Mouse (Mus musculus) heart, embryonic 14.5 days (tissue): ENCODE measurements around the gene Pik3r1. TPM values are rescaled to one million over a fixed set of nuclear protein-coding genes. Genes with fewer than 3 reads are reported as not detected.
A peak's percentile ranks its signal among the peaks of the same experiment; 100 is the strongest.

ENCODE experiments used
- ATAC-seq: fragments of 200-750 bp; cut with Nextera tagmentation; 2 replicates; pipeline ENCODE4 v1.8.0; 2017; ENCODE audit warnings: low read depth, moderate TSS enrichment; ENCODE audit not compliant: insufficient number of reproducible peaks, insufficient read depth, low FRiP score
- H3K27ac ChIP-seq, 2 experiments: fragments of 200-500 bp in 1 of 2; fragments of 300-500 bp in 1 of 2; sonication (generic) in 1 of 2; replicated peaks in 1 of 2; 2 replicates each; pipeline ENCODE4 v1.5.1; 2012 to 2014; ENCODE audit warnings: low read depth in 2 of 2, low read length in 2 of 2, control low read depth in 1 of 2, mild to moderate bottlenecking in 1 of 2, mixed read lengths in 1 of 2; ENCODE audit not compliant: control insufficient read depth in 1 of 2, insufficient read depth in 1 of 2
- H3K27me3 ChIP-seq: fragments of 300-500 bp; sonication (generic); 2 replicates; pipeline ENCODE4 v1.6.1; 2014; ENCODE audit warnings: mild to moderate bottlenecking, low read length, control low read depth; ENCODE audit not compliant: control insufficient read depth, insufficient read depth
- H3K36me3 ChIP-seq: fragments of 300-500 bp; sonication (generic); 2 replicates; pipeline ENCODE4 v1.6.1; 2014; ENCODE audit warnings: mild to moderate bottlenecking, control low read depth, low read length, mixed read lengths; ENCODE audit not compliant: control insufficient read depth, insufficient read depth
- H3K4me1 ChIP-seq, 2 experiments: fragments of 200-500 bp in 1 of 2; fragments of 300-500 bp in 1 of 2; sonication (generic) in 1 of 2; 2 replicates each; pipeline ENCODE4 v1.6.1; 2012 to 2014; ENCODE audit warnings: low read length in 2 of 2, control low read depth in 1 of 2, mixed read lengths in 1 of 2; ENCODE audit not compliant: control insufficient read depth in 2 of 2, insufficient read depth in 2 of 2
- H3K4me2 ChIP-seq: fragments of 300-500 bp; sonication (generic); 2 replicates; pipeline ENCODE4 v1.6.1; 2014; ENCODE audit warnings: mild to moderate bottlenecking, low read length
- H3K4me3 ChIP-seq, 2 experiments: fragments of 200-500 bp in 1 of 2; fragments of 300-500 bp in 1 of 2; sonication (generic) in 1 of 2; 2 replicates each; pipeline ENCODE4 v1.5.1; 2012 to 2014; ENCODE audit warnings: low read length in 2 of 2, mild to moderate bottlenecking in 2 of 2, control low read depth in 1 of 2, low read depth in 1 of 2, moderate library complexity in 1 of 2; ENCODE audit not compliant: control insufficient read depth in 1 of 2, insufficient read depth in 1 of 2
- H3K9ac ChIP-seq: fragments of 300-500 bp; sonication (generic); 2 replicates; pipeline ENCODE4 v1.6.1; 2014; ENCODE audit warnings: mild to moderate bottlenecking, low read length
- H3K9me3 ChIP-seq: fragments of 300-500 bp; sonication (generic); 2 replicates; pipeline ENCODE4 v1.6.1; 2016; ENCODE audit warnings: low read length, control low read depth; ENCODE audit not compliant: control insufficient read depth
- WGBS: fragments of 180-500 bp; shearing (Covaris S2); extraction: QIAGEN DNeasy Blood & Tissue Kit; methylation state at CpG from one replicate; pipeline ENCODE4 v1.1.7; 2014; 5-methylcytosine and 5-hydroxymethylcytosine counted together
- polyA plus RNA-seq: library from polyadenylated mRNA; unstranded; fragments of >200 nt; fragmentation: Nextera tagmentation; extraction: Ambion mirVana; gene quantifications from 2 replicates; pipeline ENCODE4 v1.2.1, GENCODE M21; 2014

Pik3r1 gene
- polyA plus RNA-seq, 1 experiment from 2014 or later, result 23.2 TPM

GRCm38 (mm10) chr13:101744943-101745342 lies 23.1 kb downstream of the Pik3r1 start:
- H3K4me1 ChIP-seq, result peaks cover 7 to 17% of the 10 kb centered on the region in 2 experiments
- no peak overlapping the region for H3K4me3 ChIP-seq
- H3K9me3 ChIP-seq, result no peaks in the 10 kb centered on the region
- H3K27ac ChIP-seq, result no peak overlapping the region
- no peak for ATAC-seq
- no peak overlapping the region for H3K9ac ChIP-seq
- H3K27me3 ChIP-seq, result no peaks in the 10 kb centered on the region
- H3K4me2 ChIP-seq, result no peak overlapping the region; the same call in 1 of the 2 replicates
- 41% methylated on average over 5 of the region's 5 CpGs for WGBS
- no peaks in the 10 kb centered on the region for H3K36me3 ChIP-seq

- Histone ChIP-seq H3K9ac (no peak overlapping the region), H3K4me1 (peaks cover 7 to 19% of the 10 kb centered on the region in 2 experiments), H3K4me2 (no peak overlapping the region), H3K9me3 (no peaks in the 10 kb centered on the region), H3K27me3 (no peaks in the 10 kb centered on the region), H3K36me3 (no peaks in the 10 kb centered on the region), H3K4me3 (no peak overlapping the region), H3K27ac (no peak overlapping the region)
- ATAC-seq, result no peak
- 61% methylated on average over 2 of the region's 2 CpGs for WGBS
Measured at GRCm38 (mm10) chr13:101744053-101744452, 24.0 kb downstream of the Pik3r1 start.

- Histone ChIP-seq H3K4me1 (peaks cover 7 to 22% of the 10 kb centered on the region in 2 experiments), H3K9me3 (no peaks in the 10 kb centered on the region), H3K4me3 (no peak overlapping the region), H3K36me3 (no peaks in the 10 kb centered on the region), H3K4me2 (no peak overlapping the region), H3K27ac (no peak overlapping the region), H3K9ac (no peak overlapping the region), H3K27me3 (no peaks in the 10 kb centered on the region)
- no peak for ATAC-seq
- 74% methylated on average over 8 of the region's 8 CpGs for WGBS
Measured at GRCm38 (mm10) chr13:101743247-101743646, 24.8 kb downstream of the Pik3r1 start.

- Histone ChIP-seq H3K27ac (peak overlapping the region in 1 of 2 experiments; percentile 33; a peak in 1 of 4 replicates), H3K4me2 (no peak overlapping the region), H3K36me3 (no peaks in the 10 kb centered on the region), H3K4me1 (peaks cover 7 to 22% of the 10 kb centered on the region in 2 experiments), H3K9me3 (no peaks in the 10 kb centered on the region), H3K4me3 (no peak overlapping the region), H3K9ac (no peak overlapping the region), H3K27me3 (no peaks in the 10 kb centered on the region)
- no peak for ATAC-seq
- WGBS, result 56% methylated on average over 6 of the region's 6 CpGs
Measured at GRCm38 (mm10) chr13:101742596-101742995, 25.4 kb downstream of the Pik3r1 start.

GRCm38 (mm10) chr13:101741530-101742309 lies 26.3 kb downstream of the Pik3r1 start:
- no peak overlapping the region for H3K27ac ChIP-seq
- WGBS, result 87% methylated on average over 11 of the region's 11 CpGs
- no peak overlapping the region for H3K4me3 ChIP-seq

GRCm38 (mm10) chr13:101739732-101740381 lies 28.2 kb downstream of the Pik3r1 start:
- peak overlapping the region in 1 of 2 experiments; percentile 17; a peak in 3 of 4 replicates for H3K27ac ChIP-seq
- ATAC-seq, result no peak
- WGBS, result 61% methylated on average over 4 of the region's 4 CpGs

More at GRCm38 (mm10) chr13:101741530-101742309, 26.3 kb downstream of the Pik3r1 start:
- H3K9ac ChIP-seq, result no peak overlapping the region
- H3K4me2 ChIP-seq, result no peak overlapping the region
- peaks cover 7 to 22% of the 10 kb centered on the region in 2 experiments for H3K4me1 ChIP-seq
- no peaks in the 10 kb centered on the region for H3K36me3 ChIP-seq
- H3K27me3 ChIP-seq, result no peaks in the 10 kb centered on the region
- no peak for ATAC-seq
- H3K9me3 ChIP-seq, result no peaks in the 10 kb centered on the region

GRCm38 (mm10) chr13:101738769-101739168 lies 29.2 kb downstream of the Pik3r1 start:
- no peak for ATAC-seq
- Histone ChIP-seq H3K36me3 (no peaks in the 10 kb centered on the region), H3K4me1 (peaks cover 6 to 19% of the 10 kb centered on the region in 2 experiments; a peak in 3 of 4 replicates), H3K9me3 (no peaks in the 10 kb centered on the region), H3K4me3 (no peak overlapping the region), H3K27ac (no peak overlapping the region), H3K9ac (no peak overlapping the region), H3K4me2 (no peak overlapping the region), H3K27me3 (no peaks in the 10 kb centered on the region)
- 85% methylated on average over 6 of the region's 6 CpGs for WGBS

More at GRCm38 (mm10) chr13:101739732-101740381, 28.2 kb downstream of the Pik3r1 start:
- no peak overlapping the region for H3K9ac ChIP-seq
- H3K36me3 ChIP-seq, result no peaks in the 10 kb centered on the region
- no peaks in the 10 kb centered on the region for H3K9me3 ChIP-seq
- H3K4me1 ChIP-seq, result peaks cover 7 to 25% of the 10 kb centered on the region in 2 experiments
- H3K4me3 ChIP-seq, result no peak overlapping the region
- H3K4me2 ChIP-seq, result no peak overlapping the region
- no peaks in the 10 kb centered on the region for H3K27me3 ChIP-seq
